Mouse (Mus musculus) myocyte (in vitro differentiated cells): ENCODE results near the gene Rgl1. TPM values are rescaled to one million over a fixed set of nuclear protein-coding genes. Genes with fewer than 3 reads are reported as not detected.

ENCODE experiments used
- H3K27me3 ChIP-seq: one replicate; pipeline ENCODE4 v1.6.1; 2011; ENCODE audit not compliant: control insufficient read depth, insufficient read depth, insufficient read length
- H3K36me3 ChIP-seq: one replicate; pipeline ENCODE4 v1.6.1; 2011; ENCODE audit not compliant: control insufficient read depth, insufficient read depth
- H3K4me2 ChIP-seq: one replicate; pipeline ENCODE4 v1.6.1; 2011; ENCODE audit warnings: low read depth, control low read depth
- H3K4me3 ChIP-seq: one replicate; pipeline ENCODE4 v1.5.1; 2011; ENCODE audit warnings: mild to moderate bottlenecking, control low read depth, moderate library complexity
- H3K79me2 ChIP-seq: one replicate; pipeline ENCODE4 v1.6.1; 2011; ENCODE audit not compliant: control insufficient read depth, insufficient read depth
- H3ac ChIP-seq: one replicate; pipeline ENCODE4 v1.6.1; 2011; ENCODE audit not compliant: control insufficient read depth, insufficient read length
- CEBPB ChIP-seq: IDR thresholded peaks from 2 replicates; pipeline ENCODE4 v1.6.1; 2011; ENCODE audit warnings: mild to moderate bottlenecking, moderate library complexity; ENCODE audit not compliant: poor library complexity, insufficient read depth, severe bottlenecking
- E2F4 ChIP-seq: IDR thresholded peaks from one replicate; pipeline ENCODE4 v1.6.1; 2011; ENCODE audit warnings: mild to moderate bottlenecking, control low read depth, moderate library complexity; ENCODE audit not compliant: insufficient read depth
- MAX ChIP-seq: IDR thresholded peaks from one replicate; pipeline ENCODE4 v1.6.1; 2011; ENCODE audit warnings: low read depth, mild to moderate bottlenecking, control low read depth
- MYOD1 ChIP-seq, 3 experiments: IDR thresholded peaks; one replicate each; pipeline ENCODE4 v1.6.1; 2011; ENCODE audit warnings: control low read depth in 2 of 3, low read depth in 2 of 3, mild to moderate bottlenecking in 2 of 3, moderate library complexity in 1 of 3; ENCODE audit not compliant: insufficient read length in 2 of 3, control insufficient read depth in 1 of 3
- MYOG ChIP-seq, 3 experiments: IDR thresholded peaks; one replicate each; pipeline ENCODE4 v1.6.1; 2011; ENCODE audit warnings: control low read depth in 2 of 3, low read depth in 2 of 3, mild to moderate bottlenecking in 2 of 3; ENCODE audit not compliant: insufficient read length in 2 of 3, control insufficient read depth in 1 of 3, insufficient read depth in 1 of 3
- POLR2A ChIP-seq: IDR thresholded peaks from one replicate; pipeline ENCODE4 v1.6.1; 2011; ENCODE audit warnings: low read depth, mild to moderate bottlenecking, control low read depth, moderate library complexity; ENCODE audit not compliant: insufficient read length
- POLR2AphosphoS2 ChIP-seq: IDR thresholded peaks from one replicate; pipeline ENCODE4 v1.6.1; 2011; ENCODE audit warnings: low read depth, control low read depth; ENCODE audit not compliant: insufficient read length
- REST ChIP-seq: IDR thresholded peaks from one replicate; pipeline ENCODE4 v1.6.1; 2011; ENCODE audit warnings: mild to moderate bottlenecking, control low read depth, moderate library complexity; ENCODE audit not compliant: insufficient read depth, insufficient read length
- SRF ChIP-seq: IDR thresholded peaks from one replicate; pipeline ENCODE4 v1.6.1; 2011; ENCODE audit warnings: low read depth; ENCODE audit not compliant: control insufficient read depth, insufficient read length
- TCF12 ChIP-seq: IDR thresholded peaks from one replicate; pipeline ENCODE4 v1.6.1; 2011; ENCODE audit warnings: mild to moderate bottlenecking, control low read depth; ENCODE audit not compliant: poor library complexity, insufficient read depth, severe bottlenecking
- TCF3 ChIP-seq: IDR thresholded peaks from one replicate; pipeline ENCODE4 v1.6.1; 2011; ENCODE audit warnings: low read depth, control low read depth; ENCODE audit not compliant: insufficient read length
- USF1 ChIP-seq: IDR thresholded peaks from one replicate; pipeline ENCODE4 v1.6.1; 2011; ENCODE audit warnings: low read depth, mild to moderate bottlenecking, control low read depth, moderate library complexity
- polyA plus RNA-seq: library from polyadenylated mRNA; unstranded; fragments of >200 nt; fragmentation: generic; extraction: Trizol; gene quantifications from one replicate; pipeline ENCODE4 v1.2.1, GENCODE M21; 2012; ENCODE audit warnings: missing spikeins

The Rgl1 gene
- polyA plus RNA-seq, 1 experiment, result 4.3 TPM

DNA sequence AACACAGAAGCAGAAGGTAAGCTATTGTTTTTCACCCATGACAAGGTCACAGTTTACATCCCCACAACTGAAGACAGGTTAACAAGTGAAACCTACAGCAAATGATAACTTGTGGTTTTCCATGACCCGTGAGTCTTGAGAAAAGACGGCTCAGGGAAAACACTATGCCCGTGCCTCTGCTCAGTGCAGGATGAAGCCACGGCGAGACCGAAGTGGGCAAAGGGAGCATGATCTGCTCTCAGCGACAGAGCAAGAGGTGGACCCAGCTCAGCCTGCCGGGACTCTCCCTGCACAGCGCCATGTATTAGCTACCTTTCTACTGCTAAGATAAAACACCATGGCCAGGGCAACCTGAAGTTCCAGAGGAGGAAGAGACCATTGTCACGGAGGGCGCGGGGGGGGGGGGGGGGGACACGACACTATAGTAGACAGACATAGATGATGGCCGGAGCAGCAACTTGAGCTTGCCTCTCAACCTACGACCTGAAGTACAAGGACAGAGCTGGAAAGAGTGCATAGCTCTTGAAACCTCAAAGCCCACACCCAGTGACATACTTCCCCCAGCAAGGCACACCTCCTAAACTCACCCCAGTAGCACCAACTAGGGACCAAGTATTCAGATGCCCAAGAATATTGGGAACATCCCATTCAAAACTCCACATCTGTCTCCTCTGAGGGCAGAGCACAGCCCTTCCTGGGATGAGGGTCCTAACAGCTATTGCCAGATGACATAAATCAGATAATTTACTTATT lies 174.2 kb downstream of the Rgl1 start:
- Histone ChIP-seq H3K36me3 (no peaks in the 10 kb centered on the region), H3K4me3 (no peak overlapping the region), H3K27me3 (no peaks in the 10 kb centered on the region), H3K79me2 (peaks cover 3% of the 10 kb centered on the region), H3K4me2 (no peak overlapping the region), H3ac (no peak overlapping the region)
- no peak for TF ChIP-seq MYOG (IDR thresholded peaks at IDR 0.05; ENCODE audit: control insufficient read depth in 1 of 3, insufficient read depth in 1 of 3, insufficient read length in 2 of 3, low read depth in 2 of 3)
- no peak for TF ChIP-seq POLR2AphosphoS2
- TF ChIP-seq MYOD1 (IDR thresholded peaks at IDR 0.05; ENCODE audit: control insufficient read depth in 1 of 3, insufficient read length in 2 of 3, low read depth in 2 of 3), result no peak
- no peak for TF ChIP-seq E2F4
- no peak for TF ChIP-seq TCF3
- no peak for TF ChIP-seq SRF
- TF ChIP-seq CEBPB, result no peak
- TF ChIP-seq USF1, result no peak
- TF ChIP-seq POLR2A, result no peak

DNA sequence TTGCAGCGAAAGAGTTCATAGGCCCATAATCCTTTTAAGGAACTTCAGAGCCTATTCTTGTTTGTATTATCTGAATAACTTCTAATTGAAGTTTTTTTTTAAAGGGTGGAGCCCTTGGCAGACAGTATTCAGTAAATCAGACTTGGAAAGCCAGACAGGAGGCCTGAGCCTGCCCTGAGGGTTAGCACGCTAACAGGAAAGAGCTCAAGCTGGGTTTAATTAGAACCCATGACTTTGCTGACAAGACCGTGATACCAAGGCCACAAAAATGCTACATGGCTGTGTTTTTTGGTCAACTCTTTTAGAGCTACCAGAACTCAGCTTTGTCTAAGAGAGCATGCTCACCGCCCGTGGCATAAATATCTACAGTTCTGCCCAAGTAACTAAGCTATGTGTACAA lies 175.8 kb downstream of the Rgl1 start:
- H3K27me3 ChIP-seq, result no peaks in the 10 kb centered on the region
- no peak overlapping the region for H3K4me2 ChIP-seq
- TF ChIP-seq SRF (no peak), E2F4 (no peak), MAX (no peak), POLR2AphosphoS2 (no peak), REST (no peak), MYOD1 (IDR thresholded peaks at IDR 0.05; ENCODE audit: control insufficient read depth in 1 of 3, insufficient read length in 2 of 3, low read depth in 2 of 3) (no peak), TCF3 (no peak)
- no peaks in the 10 kb centered on the region for H3K36me3 ChIP-seq
- H3ac ChIP-seq, result no peak overlapping the region
- H3K4me3 ChIP-seq, result no peak overlapping the region
- no peaks in the 10 kb centered on the region for H3K79me2 ChIP-seq

- no peaks in the 10 kb centered on the region for H3K36me3 ChIP-seq
- TF ChIP-seq POLR2AphosphoS2 (no peak), MYOD1 (IDR thresholded peaks at IDR 0.05; ENCODE audit: control insufficient read depth in 1 of 3, insufficient read length in 2 of 3, low read depth in 2 of 3) (no peak), USF1 (no peak), MYOG (IDR thresholded peaks at IDR 0.05; ENCODE audit: control insufficient read depth in 1 of 3, insufficient read depth in 1 of 3, insufficient read length in 2 of 3, low read depth in 2 of 3) (no peak), CEBPB (no peak), REST (no peak), E2F4 (no peak)
- no peaks in the 10 kb centered on the region for H3K79me2 ChIP-seq
- H3ac ChIP-seq, result no peak overlapping the region
- no peaks in the 10 kb centered on the region for H3K27me3 ChIP-seq
- H3K4me3 ChIP-seq, result no peak overlapping the region
- H3K4me2 ChIP-seq, result peak overlapping the region; percentile 57
Observed at GRCm38 (mm10) chr1:152589331-152589935, 176.7 kb downstream of the Rgl1 start.

DNA sequence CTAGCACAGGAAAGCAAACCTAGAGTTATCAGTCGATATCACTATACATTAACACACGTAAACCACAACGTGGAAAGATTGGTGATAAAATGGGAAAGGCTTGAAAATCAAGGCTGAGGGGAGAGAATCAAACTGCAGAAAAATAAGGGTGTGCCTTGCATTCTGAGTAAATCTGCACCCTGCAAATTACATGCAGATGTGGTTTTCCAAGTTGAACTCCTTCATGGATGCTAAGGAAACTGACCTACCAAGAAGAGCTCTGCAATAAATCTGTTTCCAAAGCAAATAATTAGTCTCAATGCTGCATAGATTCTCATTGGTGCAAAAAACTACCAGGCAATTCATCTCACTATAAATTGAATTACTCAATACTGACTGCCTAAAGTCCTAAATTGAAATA lies 178.7 kb downstream of the Rgl1 start:
- no peak overlapping the region for H3K4me3 ChIP-seq
- no peak overlapping the region for H3K4me2 ChIP-seq
- H3K79me2 ChIP-seq, result no peaks in the 10 kb centered on the region
- no peaks in the 10 kb centered on the region for H3K27me3 ChIP-seq
- no peak for TF ChIP-seq POLR2A
- TF ChIP-seq MYOG (IDR thresholded peaks at IDR 0.05; ENCODE audit: control insufficient read depth in 1 of 3, insufficient read depth in 1 of 3, insufficient read length in 2 of 3, low read depth in 2 of 3), result no peak
- TF ChIP-seq REST, result no peak
- no peak for TF ChIP-seq SRF
- TF ChIP-seq POLR2AphosphoS2, result no peak
- TF ChIP-seq TCF3, result no peak
- TF ChIP-seq CEBPB, result no peak
- H3ac ChIP-seq, result no peak overlapping the region
- no peaks in the 10 kb centered on the region for H3K36me3 ChIP-seq

GRCm38 (mm10) chr1:152585385-152585984 lies 180.7 kb downstream of the Rgl1 start:
- Histone ChIP-seq H3ac (no peak overlapping the region), H3K79me2 (no peaks in the 10 kb centered on the region), H3K36me3 (no peaks in the 10 kb centered on the region), H3K4me3 (no peak overlapping the region), H3K4me2 (no peak overlapping the region), H3K27me3 (no peaks in the 10 kb centered on the region)
- TF ChIP-seq POLR2A (no peak), MYOG (IDR thresholded peaks at IDR 0.05; ENCODE audit: control insufficient read depth in 1 of 3, insufficient read depth in 1 of 3, insufficient read length in 2 of 3, low read depth in 2 of 3) (no peak), USF1 (no peak), TCF12 (no peak), POLR2AphosphoS2 (no peak), CEBPB (no peak), MAX (no peak), E2F4 (no peak), TCF3 (no peak), SRF (no peak)
